Mouse (Mus musculus): ENCODE data around the gene Rassf8.

- no peak for TF ChIP-seq CTCF (IDR thresholded peaks at IDR 0.05; ENCODE audit: extremely low read depth, insufficient read depth, insufficient read length, insufficient replicate concordance)
- TF ChIP-seq POLR2A (IDR thresholded peaks at IDR 0.05; ENCODE audit: low read depth, low read length), result no peak
Observed at GRCm38 (mm10) chr6:145862321-145862720, 115.8 kb downstream of the Rassf8 start.
